Mouse (Mus musculus) 416B (cell line): ENCODE measurements at regions not wholly inside any gene's neighbourhood (a gene's known extent, or its start where the extent isn't known, plus 50 kb on each side); places are given as distances from the start of the nearest gene placed in this dataset.
"Not testable (repeated sequence)": the region's sequence is repeated elsewhere in the genome, so short reads cannot be mapped to it uniquely, and the experiment has no call there.

Source experiments
- DNase-seq: peaks from one replicate; pipeline ENCODE4 v3.0.0; 2011; ENCODE audit warnings: low read depth

DNA sequence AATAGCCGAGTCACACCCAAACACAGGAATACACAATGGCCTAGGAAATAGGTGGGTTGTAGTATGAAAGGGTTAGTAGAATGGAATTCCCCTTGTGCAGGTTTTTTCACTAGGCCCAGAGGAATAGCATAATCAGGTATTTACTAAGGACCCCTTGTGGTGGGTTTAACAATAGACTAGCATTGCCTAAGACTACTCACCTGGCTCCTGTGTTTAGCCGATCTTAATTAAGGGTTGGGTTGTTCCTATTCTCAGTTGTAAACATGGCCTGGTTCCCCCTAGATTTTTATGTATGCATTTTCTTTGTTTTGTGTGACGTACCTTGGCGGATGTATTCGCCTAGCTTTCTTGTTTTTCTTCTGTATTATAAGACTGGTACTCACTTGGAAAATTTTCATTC lies 90.8 kb upstream of the Srd5a2 start:
- DNase-seq = not testable (repeated sequence)

- DNase-seq = peak; percentile 63
These were observed 87.3 kb upstream of the Srd5a2 start for GRCm38 (mm10) chr17:74134976-74135375.

DNA sequence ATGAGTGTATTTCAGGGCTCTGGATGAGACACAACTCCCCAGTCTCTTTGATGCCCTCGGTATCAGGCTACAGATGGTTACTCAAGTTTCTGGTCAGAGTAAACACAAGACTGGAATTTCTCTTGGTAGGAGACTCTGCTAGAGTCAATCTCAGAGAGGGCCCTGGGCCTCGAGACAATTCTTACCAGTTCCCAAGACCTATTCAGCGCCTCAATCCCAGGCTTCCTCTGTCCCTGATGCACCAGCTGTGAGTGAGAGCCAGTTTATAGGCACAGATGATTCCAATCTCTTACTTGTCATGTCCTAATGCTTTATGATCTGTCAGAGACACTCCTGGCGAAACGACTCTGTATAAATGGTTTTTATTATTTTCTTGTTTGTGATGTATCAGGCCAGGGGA lies 83.8 kb upstream of the Srd5a2 start:
- no peak for DNase-seq

GRCm38 (mm10) chr17:74122944-74123343 lies 75.2 kb upstream of the Srd5a2 start:
- peak; percentile 61 for DNase-seq

GRCm38 (mm10) chr17:74120969-74121368 lies 73.3 kb upstream of the Srd5a2 start:
- no peak for DNase-seq
